In the genomic region with DNA sequence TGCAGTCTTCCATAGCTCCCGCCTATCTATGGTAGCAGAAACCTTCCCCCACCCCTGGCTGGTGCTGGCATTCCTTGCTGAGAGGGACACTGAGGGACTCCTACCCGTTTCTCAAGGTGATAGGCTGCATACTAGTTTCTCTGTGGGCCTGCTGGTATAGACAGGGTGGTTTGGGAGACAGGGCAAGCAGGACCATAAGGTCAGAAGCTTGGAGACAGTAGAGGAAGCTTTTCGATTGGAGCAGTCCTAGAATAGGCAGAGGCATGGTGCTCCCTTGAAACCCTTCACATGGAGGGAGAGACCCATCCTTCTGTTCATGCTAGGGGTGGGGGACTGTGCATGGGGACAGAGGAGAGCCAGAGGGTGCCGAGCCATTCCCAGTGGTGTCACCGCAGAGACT, we compare ENCODE assay signal across 26 mouse cellular contexts.
"Had no signal": no experiment of that assay in that cellular context is flagged by ENCODE, and none has a peak within 500 bp of the region (broad histone marks: within the 10 kb centered on the region; RNA-seq: fewer than 3 reads in every experiment).

No protein-coding gene starts in this region.

- ATAC-seq: forebrain, embryonic 13.5 days; forebrain, embryonic 14.5 days; forebrain, embryonic 15.5 days; forebrain, embryonic 16.5 days; forebrain, postnatal 0 days had no signal

- DNase-seq: cerebellum, adult 8-10 months; cerebellum, adult 9-11 months; cerebellum, postnatal 10 days; cerebellum, postnatal 14 days; cerebellum, postnatal 25 days; cerebellum, postnatal 36 days; embryo, embryonic 11 days; forebrain, postnatal 0 days; gastrocnemius, adult 2 months; gastrocnemius, postnatal 10 days; gastrocnemius, postnatal 14 days; gastrocnemius, postnatal 25 days; gastrocnemius, postnatal 36 days; heart, adult 18-20 months; heart, adult 2 months had no signal

- H3K4me3 ChIP-seq: embryonic facial prominence, embryonic 10.5 days; embryonic facial prominence, embryonic 12.5 days; embryonic facial prominence, embryonic 13.5 days; embryonic facial prominence, embryonic 15.5 days; erythroblast, embryonic 14.5 days; forebrain, embryonic 10.5 days; forebrain, embryonic 12.5 days; forebrain, embryonic 13.5 days; forebrain, embryonic 15.5 days; gastrocnemius, adult 2 months; heart, adult 2 months had no signal

- H3K27ac ChIP-seq: embryonic facial prominence, embryonic 10.5 days; embryonic facial prominence, embryonic 12.5 days; embryonic facial prominence, embryonic 13.5 days; embryonic facial prominence, embryonic 15.5 days; forebrain, embryonic 10.5 days; forebrain, embryonic 12.5 days; forebrain, embryonic 13.5 days; forebrain, embryonic 15.5 days; gastrocnemius, adult 2 months; heart, adult 2 months had no signal
